Mouse (Mus musculus) frontal cortex, adult 2 months (tissue): ENCODE measurements at regions not wholly inside any gene's neighbourhood (a gene's known extent, or its start where the extent isn't known, plus 50 kb on each side); places are given as distances from the start of the nearest gene placed in this dataset.

Source experiments
- DNase-seq, 2 experiments: peaks; one replicate each; pipeline ENCODE4 v3.0.0; 2022; ENCODE audit warnings: low spot score in 1 of 2; ENCODE audit errors: extremely low spot score in 1 of 2

DNA sequence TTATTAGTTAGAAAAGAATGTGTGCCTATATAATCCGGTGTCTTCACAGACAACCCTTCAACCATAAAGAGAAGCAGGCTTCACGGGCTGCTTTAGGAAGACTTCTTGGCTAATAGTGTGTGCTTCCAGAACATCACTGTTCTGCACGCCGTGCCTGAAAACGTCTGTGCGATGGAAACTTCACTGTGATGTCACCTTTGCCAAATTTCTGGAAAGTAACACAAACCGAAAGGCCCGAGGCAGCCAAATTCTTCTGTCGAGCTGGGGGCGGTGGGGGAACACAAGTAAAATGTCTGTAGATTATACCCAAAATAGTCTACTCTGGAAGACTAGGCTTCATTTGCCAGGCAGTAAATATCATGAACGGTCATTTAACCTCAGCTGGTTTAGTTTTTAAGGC, 327.5 kb upstream of the Gm5148 start:
- DNase-seq, result peak in 1 of 2 experiments; percentile 15

DNA sequence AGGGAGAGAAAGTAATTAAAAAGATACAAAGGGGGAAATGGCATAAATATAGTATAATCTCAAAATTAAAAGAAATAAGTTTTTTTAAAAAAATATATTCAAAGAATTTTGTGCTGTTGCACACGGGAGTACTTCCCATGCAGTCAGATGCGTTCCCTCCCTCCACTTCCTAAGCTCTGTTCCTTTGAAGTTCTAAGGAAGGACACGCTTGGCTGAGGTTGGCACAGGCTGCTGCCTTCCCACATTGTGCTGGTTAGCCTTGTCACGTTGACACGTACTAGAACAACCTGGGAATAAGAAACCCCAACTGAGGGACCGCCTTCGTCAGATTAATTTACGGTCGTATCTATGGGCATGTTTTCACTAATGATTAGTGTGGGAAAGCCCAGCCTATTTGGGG, 326.6 kb upstream of the Gm5148 start:
- no peak for DNase-seq

DNA sequence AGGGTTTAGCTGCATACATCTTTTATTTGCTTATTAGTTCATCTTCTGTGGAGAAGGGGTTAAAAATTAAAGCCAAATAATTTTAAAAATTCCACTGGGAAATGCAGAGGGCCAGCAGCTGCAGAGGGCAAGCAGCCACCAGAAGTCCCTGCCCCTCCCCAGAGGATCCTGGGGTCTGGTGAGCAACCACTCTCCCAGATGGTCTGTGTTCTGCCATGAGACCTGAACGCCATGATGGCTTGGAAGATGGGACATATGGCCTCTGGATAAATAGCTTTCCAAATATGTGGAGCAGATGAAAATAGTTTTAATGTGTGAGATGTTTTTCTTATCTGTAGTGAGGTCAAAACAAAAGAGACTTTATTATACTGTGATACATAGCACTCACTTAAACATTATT, 326.1 kb upstream of the Gm5148 start:
- DNase-seq, result no peak

DNA sequence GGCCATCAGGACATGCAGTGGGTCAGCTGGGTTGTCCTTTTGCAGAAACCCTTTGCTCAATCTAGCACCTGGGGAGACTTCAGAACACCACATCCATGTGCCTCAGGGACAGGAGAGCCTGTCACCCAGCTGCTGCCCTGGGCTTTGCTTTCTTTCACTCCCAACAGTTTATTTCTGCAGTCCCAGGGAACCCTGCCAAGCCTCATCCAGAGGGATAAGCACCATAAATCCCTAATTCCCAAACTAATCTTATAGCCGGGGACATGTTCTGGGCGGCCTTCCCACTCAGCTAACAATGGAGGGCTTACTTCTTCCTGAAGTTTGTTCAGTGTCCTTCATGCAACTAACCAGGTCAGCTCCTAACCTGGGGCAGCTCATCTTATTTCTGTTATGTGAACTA, 325.0 kb upstream of the Gm5148 start:
- DNase-seq, result no peak

- DNase-seq, result no peak
Measured at GRCm38 (mm10) chr3:38047445-38047844, 323.2 kb upstream of the Gm5148 start.

DNA sequence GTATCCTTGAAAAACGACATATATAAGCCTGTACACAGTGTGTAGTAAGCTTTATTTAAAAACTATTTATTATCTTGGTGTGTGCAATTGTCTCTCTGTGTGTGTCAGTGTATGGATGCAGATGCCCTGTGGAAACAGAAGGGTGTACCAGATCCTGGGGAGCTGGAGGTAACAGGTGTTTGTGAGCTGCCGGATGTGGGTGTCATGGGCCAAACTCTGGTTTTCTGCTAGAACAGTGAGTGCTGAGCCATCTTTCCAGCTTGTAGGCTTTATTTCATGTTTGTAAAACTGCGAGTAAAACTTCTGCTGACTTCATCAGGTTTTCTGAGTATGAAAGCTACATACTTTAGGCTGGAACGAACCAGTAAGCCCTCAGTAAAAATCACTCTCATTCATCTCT, 322.3 kb upstream of the Gm5148 start:
- DNase-seq, result no peak

DNA sequence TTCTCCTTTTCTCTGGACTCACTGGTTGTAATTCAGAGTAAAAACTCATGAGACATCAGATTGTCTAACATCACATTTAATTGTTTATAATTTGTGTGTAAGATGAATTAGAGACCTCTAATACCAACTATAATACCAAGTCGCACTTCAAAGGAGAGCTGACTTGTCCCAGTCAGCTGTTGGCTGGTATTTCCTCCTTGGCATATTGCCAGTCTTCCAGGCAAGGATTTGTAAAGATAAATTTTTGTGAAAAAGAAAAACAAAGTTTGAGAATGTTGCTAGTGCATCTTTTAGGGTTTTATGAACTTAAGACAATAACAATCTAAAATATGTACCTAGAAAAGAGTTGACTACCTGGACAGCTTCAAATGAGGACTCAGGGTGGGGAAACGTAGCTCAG, 321.7 kb upstream of the Gm5148 start:
- no peak for DNase-seq

GRCm38 (mm10) chr3:38045523-38045922, 321.2 kb upstream of the Gm5148 start:
- DNase-seq, result no peak

DNA sequence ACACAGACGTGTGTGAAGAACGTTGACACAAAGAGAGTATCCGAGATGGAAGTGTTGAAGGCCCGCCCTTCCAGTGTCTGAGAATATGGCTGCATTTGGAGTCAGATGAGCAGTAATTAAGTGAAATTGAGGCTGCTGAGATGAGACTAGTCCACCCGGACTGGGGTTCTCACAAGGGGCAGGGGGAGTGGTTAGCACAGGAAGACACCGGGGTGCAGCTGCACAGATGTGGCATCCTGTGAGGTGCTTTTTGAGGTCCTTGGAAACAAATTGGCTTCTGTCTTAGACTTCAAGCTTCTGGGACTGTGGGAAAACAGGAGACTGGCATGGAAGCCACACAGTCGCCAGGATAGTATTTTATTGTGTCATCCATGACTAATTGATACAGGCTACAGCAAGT, 320.0 kb upstream of the Gm5148 start:
- DNase-seq, result no peak

DNA sequence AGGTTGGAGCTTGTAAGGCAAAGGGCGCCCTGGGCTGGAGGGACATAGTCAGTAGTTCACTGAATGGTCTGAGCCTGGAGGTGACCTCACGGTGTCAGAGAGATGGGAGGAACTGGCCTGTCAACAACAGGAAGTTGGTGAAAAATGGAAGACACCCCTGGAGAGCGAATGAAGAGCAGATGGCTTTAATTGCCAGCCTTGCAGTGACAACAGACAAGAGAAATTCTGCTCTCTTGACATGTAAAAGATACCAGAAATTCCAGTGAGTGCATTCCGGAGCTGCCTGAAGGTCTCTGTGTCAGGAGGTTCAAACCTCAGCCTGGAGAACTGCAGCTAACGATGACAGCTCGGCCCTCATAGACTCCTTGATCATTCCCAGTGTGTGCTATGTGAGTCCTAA, 318.3 kb upstream of the Gm5148 start:
- no peak for DNase-seq

GRCm38 (mm10) chr3:38036131-38036530, 311.8 kb upstream of the Gm5148 start:
- DNase-seq, result no peak

DNA sequence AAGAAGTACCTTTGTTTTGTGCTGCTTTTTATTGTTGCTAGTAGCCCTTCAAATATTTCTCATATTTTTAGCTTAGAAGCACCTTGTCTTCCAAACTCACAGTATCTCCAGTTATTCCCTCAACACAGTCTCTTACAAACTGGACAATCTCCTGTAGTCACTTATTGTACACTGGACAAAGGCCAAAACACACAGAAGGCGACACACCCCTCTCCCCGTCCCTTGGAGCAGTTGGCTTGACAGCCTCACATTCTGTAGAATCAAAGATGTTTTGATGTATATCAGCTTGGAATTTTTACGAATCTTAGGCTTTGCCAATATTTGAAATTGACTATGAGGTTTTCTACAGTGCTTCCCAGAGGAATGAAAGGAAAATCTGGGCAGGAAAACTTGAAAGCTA, 309.8 kb upstream of the Gm5148 start:
- no peak for DNase-seq

DNA sequence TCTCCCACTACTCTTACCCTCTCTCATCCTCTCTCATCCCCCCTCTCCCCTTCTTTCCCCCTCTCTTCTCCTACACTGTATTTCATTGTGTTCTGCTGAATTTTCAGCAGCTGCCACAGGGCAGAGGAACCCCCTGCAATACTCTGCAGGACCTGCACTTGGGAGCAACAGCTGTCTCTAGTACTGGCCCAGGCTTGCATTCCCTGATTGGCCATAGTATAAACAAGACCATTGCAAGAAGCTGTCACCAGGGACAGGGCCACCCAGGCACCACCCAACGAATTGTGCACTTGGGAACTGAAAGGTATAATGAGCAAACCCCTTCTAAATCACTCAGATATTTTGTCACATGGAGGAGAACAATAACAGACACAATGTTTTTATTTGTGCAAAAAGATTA, 290.5 kb upstream of the Gm5148 start:
- DNase-seq, result no peak

GRCm38 (mm10) chr3:38009168-38009567, 284.9 kb upstream of the Gm5148 start:
- DNase-seq, result no peak

GRCm38 (mm10) chr3:38008321-38008720, 284.0 kb upstream of the Gm5148 start:
- DNase-seq, result no peak

DNA sequence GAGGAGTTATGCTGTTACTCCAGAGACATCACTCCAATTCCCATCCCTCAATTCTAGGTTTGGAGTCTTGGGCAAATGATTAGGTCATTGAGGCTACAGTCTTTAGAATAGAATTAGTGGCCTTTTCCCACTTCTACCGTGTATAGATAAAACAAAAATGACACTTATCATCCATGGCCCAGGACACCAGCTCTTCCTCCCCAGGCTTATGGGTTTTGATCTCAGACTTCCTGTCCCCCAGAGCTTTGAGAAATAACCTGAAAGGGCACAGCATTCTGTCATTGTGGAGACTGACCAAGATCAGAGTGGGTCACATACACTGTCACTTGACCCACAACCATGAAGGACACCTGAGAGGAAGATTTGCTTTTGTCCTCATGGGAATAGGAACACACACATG, 283.3 kb upstream of the Gm5148 start:
- DNase-seq, result no peak

DNA sequence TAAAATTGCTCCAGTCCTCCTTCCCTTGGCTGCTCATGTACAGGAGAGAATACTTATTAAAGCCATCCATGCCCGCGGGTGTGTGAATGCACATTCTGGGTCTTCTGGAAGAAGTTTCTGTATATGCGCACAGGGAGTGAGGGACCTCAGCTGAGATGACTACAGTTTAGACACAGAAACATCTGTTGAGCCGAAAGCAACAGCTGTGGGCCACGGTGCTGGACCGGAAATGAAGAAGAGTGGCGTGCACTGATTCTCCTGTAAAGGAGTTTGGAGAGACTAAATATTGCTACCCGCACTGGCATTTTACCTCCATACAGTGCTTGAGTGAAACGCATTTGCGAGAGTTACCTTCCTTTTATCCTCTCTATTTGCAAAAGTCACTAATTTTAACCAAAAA, 278.0 kb upstream of the Gm5148 start:
- no peak for DNase-seq

DNA sequence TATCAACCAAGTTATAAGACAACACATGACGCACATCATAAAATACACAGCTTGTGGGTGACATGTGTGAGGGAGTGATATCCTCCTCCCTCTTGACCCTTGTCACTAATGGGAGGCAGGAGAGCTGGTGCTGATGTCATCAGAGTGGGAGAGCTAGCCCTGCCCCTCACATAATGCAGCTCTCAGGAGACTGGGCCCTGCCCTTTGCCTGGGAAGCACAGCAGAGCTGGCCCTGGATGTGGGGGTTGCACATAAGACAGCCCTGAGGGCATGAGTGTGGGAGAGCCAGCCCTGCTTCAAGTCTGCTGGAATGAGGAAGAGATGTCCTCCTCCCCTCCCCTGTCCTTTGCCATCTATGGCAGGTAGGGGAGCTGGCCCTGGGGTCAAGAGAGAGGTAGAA, 275.5 kb upstream of the Gm5148 start:
- no peak for DNase-seq

DNA sequence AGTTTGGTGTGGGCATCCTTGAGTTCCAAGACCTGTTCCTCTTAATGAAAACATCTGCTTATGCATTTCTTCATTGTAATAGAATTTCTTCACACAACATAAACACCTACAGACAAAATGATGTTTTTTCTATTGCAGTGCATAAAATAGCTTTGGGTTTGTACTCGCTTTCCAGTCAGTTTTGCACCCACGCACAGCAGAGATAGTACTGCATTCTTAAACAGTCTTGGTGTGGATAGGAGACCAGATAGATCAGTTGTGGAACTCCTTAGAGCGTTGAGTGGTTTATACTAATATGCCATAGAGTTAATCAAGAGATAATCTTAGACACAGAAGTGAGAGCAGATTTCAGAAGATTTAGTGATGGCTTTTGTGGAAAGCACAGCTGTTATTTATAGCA, 273.7 kb upstream of the Gm5148 start:
- DNase-seq, result peak in 1 of 2 experiments; percentile 35

DNA sequence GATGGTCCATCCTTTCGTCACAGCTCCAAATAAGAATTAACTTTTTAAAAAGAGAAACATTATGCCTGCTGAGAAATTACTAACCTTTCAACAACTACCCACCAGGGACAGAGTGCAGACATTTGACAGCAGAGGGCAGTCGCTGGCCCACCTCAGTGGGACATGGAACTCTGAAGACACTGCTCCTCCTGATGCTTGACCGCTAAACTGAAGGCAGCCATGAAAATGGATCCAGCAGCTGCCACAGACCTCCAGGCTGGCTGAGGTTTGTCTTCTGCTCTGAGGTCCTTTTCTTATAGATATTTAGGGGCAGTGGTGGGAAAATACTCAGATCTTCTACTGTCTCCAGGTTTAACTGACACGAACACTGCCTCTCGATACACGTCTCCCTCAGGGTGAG, 265.7 kb upstream of the Gm5148 start:
- no peak for DNase-seq

DNA sequence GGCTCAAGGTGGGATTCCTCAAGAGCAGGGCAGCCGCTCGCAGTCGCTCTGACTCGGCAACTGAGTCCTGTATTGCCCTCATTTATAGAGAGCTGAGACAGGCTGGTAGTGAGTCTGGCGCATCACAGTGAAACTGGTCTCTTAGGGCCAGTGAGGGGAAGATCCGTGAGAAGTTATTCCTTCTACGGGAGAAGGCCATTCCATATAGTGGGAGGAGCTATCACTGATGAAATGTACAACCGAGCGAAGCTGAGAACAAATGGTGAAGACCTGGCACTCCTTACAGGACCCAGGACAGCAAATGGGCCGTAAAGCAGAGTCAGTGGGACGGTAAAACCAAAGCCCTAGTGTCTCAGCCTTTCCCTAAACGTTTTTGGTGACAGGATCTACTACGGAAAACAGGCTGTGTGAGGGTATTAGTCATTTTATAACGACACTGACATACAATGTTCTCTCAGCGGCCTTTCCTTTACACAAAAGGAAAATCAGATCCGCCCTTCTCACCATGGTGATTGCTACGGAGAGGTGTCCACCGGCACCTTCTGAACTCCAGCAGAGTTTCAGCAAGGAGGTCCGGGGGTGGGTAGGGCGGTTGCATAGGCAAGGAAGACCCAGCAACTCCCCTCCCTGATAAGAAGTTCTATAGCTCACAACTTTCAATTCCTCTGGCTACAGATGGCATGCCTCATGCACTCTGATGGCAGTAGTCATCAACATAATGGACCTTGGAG, 263.6 kb upstream of the Gm5148 start:
- DNase-seq, result no peak

DNA sequence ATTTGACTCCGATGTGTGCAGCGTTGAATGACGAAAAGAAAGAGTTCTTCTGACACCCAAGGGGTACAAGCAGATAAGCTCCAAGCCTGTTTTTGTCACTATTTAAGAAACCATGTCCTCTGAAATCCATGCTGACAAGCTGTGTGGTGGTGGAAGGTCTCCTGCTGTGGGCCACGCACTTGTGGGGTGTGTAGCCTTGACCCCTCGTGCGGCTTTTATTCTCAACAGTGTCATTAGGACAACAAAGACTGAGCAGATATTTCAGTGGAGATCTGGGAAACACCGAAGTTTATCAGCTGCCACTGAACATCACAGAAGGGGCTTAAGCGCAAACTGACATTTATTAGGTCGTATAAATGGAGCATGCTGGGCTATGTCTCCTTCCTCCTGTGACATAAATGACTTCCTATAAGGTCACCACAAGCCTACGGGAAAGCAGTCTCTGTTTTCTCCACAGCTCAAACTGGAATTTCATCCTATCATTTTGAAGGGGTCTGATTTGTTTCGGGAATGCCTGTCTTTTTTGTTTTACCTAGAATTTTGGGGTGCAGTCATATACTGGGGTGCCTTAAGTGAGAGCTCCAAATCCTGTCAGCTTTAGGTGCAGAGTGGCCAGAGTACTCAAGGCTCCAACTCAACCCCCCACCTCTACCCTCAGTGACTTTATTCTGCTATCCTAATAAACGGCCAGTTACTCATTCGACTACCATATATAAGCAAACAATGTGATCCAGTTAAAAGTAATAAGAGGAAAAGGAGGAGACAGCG, 262.9 kb upstream of the Gm5148 start:
- no peak for DNase-seq
